Mouse (Mus musculus) kidney, postnatal 25 days (tissue): Measurements from ENCODE around the gene Ngfr.
"Not testable (repeated sequence)": the region's sequence is repeated elsewhere in the genome, so short reads cannot be mapped to it uniquely, and the experiment has no call there.

Experiments used
- DNase-seq, 2 experiments: peaks; one replicate each; pipeline ENCODE4 v3.0.0; 2021; ENCODE audit warnings: mixed read lengths in 2 of 2

Gene Ngfr

DNA sequence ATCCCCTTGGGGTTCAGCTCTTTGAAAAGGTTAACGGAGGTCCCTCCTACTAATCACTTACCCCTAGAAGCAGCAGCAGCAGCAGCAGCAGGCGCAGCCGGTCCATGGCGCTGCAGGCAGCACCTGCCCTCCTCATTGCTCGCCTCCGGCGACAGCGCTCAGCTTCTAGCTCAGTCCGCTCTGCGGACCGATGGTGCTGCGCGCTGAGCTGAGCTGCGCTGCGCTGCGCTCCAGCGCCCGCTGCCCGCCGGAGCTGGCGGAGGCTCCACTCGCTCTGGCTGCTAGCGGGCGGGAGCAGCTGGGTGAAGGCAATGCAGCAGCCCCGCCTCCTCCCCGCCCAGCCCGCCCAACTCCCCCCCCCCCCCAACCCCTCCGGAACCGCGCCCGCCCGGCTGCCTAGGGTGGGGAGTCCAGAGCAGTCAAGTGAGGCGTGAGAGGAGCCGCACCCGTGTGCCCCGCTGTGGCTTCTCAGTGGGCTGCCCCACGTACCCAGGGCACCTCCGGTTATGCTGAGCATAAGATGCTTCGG, at the start of gene Ngfr:
TSS of gene Ngfr (minus strand) at position 313 of the 529 bp plus-strand sequence.
- peak; percentile 44 to 67 for DNase-seq

DNA sequence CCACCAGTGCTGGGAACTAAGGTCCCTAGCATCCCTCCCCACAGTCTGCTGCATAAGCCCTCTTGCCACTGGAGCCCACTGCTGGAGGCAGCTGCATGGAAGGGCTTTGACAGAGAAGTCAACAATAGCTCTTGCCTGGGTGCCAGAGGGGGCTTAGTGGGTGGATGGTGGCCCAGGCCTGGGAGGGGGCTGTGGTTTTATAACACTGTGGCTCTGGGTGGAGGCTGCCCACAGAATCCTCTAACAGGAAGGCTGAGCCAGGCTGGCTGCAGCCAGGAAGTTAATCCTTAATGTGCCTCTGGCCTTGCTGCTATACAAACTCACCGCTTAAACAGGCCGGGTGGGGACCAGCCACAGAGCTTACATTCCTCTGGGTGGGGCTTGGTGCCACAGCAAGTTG, 47.5 kb upstream of the Ngfr start:
- DNase-seq = no peak

DNA sequence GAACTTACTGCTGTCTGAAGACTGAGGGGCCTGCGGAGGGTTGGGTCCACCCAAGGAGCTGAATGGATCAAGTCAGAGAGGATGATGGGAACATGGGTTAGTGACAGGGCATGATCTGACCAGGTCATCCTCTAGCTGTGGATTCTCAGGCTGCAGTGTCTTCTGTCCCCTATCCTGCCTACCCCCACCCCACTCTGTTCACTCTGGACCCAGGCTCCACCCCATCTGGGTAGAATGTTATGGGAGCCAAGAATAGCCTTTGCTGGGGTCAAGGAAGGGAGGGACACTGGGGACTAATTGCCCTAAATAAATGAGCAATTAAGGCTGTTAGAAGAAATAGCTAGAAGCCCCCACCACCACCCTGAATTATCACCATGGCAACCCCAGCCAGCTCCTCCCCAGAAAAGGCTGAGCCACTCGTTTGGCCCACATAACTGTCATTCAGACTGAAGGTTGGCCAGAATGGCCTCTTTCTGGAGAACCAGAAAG, 46.0 kb upstream of the Ngfr start:
- no peak for DNase-seq

DNA sequence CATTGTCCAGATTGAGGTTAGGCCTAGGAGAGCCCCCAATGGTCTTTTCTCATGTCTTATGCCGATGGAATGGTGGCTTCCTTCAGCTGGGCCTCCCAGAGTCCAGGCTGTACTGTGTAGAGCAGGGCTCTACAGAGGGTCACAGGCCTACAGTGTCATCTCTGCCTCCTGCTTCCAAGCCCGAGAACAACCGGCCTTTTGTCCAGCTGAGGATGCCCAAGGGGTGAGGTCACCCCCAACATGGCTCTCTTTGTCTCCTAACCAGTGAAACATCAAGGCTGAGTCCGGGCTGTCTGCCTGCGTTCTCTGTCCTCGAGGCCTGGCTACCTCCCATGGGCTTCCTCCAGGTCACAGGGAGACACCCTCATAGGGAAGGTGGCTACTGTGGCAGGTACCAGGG, 44.9 kb upstream of the Ngfr start:
- DNase-seq = no peak

DNA sequence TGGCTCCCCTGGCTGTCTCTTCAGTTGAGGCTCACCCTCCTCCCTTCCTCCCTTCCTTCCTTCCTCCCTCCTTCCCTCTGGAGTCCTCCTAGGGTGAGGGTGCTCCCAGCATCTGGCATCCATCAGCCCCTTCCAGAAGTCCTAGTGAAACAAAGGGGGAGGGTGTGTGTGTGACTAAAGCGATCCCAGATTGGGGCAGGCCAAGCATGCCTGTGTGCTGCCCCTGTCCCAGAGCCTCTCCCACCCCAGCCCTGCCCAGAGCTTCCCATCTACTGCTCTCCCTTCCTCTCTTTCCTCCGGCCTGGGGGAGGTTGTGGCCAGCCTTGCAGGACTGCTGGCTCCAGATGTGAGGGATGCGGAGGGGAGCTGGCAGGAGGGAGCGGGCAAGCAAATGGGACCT, 43.8 kb upstream of the Ngfr start:
- no peak for DNase-seq

DNA sequence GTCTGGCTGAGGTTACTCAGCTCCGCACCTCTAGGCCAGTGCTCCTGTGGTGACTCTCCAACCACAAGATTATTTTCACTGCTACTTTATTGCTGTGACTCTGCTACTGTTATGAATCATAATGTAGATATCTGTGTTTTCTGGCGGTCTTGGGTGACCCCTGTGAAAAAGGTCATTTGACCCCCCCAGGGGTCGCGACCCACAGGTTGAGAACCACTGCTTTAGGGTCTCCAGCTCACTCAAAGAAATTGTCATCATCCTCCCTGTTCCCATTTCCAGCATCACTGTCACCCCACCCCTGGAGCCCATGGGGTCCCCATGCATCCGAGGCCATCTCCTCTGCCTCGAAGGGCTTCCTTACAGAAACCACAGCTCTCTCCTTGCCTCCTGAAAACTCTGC, 43.0 kb upstream of the Ngfr start:
- DNase-seq = no peak

DNA sequence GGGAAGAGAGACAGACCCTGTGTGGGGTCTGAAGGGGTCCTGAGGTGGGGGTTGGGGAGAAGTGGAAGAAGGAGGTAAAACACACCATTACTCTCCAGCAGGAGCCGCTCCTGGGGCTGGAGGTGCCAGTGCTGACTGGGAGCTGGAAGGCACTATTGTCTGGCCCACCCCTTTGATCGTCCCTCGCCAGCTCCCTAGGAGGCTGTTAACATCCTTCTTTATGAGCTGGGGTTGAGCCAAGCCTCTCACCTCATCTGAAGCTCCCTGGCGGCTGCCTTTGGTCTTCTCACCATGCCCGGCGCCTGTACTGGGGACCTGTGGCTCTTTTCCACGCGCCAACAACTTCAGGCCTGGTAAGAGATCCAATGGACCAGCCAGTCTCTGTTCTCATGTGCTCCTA, 34.9 kb upstream of the Ngfr start:
- DNase-seq = peak in 1 of 2 experiments; percentile 24

DNA sequence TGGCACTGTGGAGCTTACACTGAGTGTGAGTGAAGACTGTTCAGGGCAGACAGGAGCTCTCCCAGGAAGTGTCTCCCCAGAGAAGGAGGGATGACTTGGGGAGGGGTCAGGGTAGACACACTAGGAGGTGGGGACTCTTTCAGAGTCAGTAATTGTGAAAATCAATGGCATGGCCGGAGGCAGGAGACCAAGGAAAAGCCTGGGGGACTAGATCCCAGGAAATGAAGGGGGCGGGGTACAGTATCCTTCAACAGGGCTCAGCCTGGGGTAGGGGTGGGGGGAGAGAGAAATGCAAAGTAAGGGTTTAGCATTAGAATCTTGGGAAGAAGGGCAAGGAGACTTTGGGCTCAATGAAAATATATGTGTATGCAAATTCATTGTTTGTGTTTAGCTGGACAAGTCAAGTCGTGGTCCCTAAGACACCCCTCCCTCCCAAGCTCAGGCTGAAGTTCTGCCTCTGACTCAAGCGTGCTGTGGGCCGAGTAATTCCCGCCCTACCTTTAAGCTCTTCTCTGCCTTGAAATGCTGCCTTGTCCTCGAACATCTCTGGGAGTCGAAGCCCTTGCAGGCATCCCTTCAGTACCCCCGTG, 34.1 kb upstream of the Ngfr start:
- DNase-seq = peak in 1 of 2 experiments; percentile 12

DNA sequence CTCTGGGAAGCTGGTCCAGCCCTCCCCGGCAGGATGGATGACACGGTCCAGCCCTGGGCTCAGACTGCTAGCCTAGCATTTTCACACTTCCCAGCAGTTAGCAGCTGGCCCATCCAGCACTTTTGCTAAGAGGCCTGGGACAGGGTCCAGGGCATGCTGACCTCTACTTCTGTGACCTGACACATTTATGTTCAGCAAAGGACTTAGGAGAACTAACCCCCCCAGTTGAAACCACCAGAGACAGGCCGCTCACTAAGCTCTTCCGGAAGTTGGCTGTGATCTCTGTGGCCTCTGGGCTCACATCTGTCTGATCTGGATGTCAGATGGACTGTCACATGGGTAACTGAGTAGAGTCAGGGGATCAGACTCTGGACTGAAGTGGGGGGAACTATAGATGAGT, 33.5 kb upstream of the Ngfr start:
- peak; percentile 49 to 69 for DNase-seq

DNA sequence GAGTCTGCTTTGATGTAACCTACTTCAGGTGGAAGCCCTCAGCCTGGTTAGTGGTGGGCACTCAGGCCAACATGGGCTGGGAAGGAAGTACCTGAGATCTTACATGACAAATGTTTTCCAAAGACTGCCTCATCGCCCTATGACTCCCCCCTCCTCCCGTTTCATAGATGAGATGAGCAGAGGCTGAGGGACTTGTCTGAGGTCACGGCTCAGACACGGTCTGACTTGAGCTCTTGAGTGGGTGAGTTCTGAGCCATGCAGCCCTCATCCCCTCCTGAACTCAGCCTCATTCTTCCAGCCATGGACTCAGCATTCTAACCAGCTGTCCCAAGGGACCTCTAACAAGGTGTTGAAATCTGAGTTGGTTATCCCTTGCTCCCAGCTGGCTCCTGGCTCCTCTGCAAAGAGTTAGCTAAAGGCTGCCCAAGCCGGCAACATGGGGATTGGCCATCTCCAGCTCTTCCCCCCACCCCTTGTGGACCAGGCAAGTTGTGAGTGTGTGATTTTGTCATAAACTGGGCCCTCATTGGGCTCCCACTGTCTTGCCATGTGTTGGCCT, 32.4 kb upstream of the Ngfr start:
- DNase-seq = peak in 1 of 2 experiments; percentile 30

DNA sequence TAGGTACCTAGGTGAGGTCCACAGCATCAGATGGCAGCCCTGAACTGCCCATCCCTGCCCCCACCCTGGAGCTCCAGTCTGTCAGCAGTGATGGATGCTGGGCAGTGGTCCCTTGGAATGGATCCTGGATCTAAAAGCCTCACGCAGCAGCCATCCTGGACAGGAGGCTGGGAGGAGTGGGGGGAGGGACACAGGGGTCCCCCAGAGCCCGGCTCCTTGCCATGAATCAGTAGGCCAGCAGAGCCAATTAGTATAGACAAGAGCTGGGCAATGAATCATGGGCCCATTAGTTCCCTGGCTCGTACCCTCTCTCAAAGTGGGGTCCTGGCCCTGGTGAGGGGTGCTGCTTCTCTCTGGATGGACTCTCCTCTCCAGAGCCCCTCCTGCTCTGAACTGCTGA, 31.5 kb upstream of the Ngfr start:
- peak in 1 of 2 experiments; percentile 35 for DNase-seq

DNA sequence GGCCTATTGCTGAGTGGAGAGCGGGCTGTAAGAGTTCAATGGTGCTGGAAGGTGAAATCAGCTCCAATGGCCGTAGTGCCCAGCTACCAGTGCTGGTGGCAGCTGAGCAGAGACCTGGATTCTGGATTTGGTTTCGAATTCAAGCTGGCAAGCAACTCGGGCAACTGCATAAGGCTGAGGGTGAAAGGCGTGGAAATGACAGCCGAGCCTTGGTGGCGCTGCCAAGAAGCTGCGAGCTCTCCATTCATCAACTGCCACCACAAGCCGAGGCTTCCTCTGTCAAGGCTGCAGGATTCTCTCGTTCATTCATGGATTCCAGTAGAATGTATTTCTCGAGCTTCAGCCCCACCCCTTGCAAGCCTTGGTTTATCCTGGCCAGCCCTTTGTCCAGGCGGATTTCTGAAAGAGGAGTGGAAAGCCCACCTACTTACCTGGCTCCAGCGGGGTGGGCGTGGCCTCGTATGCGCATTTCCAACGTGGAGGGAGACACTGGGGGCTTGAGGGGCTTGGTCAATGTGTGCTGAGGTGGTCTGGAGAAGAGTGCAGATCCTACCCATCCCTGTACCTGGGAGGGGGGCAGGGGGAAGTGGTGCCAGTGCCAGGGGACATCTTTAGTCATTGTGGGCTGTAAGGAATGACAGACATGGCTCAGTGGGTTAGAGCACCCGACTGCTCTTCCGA, 30.4 kb upstream of the Ngfr start:
- peak in 1 of 2 experiments; percentile 32 for DNase-seq

DNA sequence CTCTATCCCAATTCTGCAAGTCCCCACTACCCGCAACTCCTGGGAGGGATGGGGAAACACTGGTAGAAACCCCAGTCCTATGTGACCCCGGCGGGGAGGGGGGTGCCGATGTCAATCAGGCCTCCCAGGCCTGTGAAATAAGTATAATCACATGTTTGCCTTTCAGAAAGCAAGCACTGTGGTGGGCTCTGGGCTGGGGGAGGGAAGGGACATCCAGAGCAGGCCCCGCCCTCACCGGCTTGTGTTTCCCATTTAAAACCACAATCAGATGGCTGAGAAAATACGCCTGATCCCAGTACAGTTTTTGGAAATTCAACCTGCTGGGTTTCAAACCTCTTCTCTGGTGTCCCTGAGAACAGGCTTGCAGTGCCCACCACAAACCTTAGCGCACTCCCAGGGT, 27.2 kb upstream of the Ngfr start:
- no peak for DNase-seq

DNA sequence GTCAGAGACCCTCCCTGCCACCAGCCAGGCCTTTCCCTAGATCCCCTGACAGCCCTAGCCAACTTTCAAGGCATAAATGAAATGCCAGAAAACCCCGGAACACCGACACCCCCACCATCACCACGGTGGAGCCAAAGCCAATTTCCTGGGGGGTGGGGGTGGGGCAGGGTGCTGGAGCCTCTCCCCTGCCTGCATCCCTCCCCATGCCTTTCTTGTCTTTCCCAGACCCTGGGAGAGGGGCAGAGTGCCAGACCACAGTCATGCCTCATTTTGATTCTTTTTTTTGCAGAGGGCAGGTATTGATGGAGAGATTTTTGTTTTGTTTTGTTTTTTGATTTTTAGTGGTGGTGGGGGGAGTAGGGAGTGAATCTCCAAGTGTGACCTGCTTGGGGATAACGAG, 23.7 kb upstream of the Ngfr start:
- peak in 1 of 2 experiments; percentile 22 for DNase-seq

DNA sequence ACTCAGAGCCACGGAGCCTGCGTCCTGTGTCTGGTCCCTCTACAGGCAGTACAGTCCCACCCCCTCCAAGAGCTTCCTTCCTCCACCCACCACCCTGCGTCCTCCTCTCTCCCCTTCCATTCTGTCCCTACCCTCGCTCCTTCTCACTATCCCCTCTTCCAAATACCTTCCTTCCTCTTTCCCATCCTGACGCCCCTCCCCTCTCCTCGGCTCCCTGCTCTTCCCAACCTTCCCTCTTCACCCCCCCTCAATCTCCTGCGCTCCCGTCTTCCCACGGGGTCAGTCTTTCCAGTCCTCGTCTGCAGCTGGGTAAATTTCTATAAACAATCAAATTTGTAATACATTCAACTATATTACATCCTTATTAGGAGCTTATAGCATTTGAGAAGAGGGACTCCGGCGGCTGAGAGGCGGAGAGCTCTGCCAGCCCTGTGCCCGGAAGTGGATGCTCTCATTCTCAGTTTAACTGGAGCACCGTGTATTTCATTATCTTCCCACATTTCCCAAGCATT, 22.9 kb upstream of the Ngfr start:
- peak in 1 of 2 experiments; percentile 26 for DNase-seq

DNA sequence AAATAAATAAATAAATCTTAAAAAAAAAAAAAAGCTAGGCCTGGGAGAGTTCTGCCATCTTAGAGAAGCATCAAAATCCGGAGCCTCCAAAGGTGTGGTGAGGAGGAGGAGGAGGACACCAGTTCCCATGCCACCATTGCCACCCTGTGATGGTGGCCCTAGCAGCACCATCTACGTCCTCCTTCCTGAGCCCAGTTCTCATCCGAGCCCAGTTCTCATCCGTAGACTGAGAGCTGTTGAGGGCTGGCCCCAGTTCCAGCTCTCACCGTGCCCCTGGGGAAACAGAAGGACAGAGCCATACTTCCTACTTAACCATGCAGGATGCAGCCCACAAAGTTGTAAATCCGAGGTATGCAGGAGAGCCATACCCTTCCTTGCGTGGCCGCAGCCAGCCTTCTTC, 22.4 kb upstream of the Ngfr start:
- no peak for DNase-seq

DNA sequence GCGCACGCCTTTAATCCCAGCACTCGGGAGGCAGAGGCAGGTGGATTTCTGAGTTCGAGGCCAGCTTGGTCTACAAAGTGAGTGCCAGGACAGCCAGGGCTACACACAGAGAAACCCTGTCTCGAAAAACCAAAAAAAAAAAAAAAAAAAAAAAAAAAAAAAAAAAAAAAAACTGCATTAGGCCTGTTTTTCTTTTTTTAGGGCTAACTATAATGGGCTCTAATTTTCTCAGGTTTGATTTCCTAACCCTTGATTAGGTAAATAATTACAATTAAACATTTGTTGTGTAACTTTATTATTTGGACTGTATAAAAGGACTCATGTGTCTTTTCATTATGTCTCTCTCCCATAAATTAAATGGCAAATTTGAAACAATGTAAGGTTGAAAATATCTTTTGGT, 19.8 kb upstream of the Ngfr start:
- DNase-seq = not testable (repeated sequence)

DNA sequence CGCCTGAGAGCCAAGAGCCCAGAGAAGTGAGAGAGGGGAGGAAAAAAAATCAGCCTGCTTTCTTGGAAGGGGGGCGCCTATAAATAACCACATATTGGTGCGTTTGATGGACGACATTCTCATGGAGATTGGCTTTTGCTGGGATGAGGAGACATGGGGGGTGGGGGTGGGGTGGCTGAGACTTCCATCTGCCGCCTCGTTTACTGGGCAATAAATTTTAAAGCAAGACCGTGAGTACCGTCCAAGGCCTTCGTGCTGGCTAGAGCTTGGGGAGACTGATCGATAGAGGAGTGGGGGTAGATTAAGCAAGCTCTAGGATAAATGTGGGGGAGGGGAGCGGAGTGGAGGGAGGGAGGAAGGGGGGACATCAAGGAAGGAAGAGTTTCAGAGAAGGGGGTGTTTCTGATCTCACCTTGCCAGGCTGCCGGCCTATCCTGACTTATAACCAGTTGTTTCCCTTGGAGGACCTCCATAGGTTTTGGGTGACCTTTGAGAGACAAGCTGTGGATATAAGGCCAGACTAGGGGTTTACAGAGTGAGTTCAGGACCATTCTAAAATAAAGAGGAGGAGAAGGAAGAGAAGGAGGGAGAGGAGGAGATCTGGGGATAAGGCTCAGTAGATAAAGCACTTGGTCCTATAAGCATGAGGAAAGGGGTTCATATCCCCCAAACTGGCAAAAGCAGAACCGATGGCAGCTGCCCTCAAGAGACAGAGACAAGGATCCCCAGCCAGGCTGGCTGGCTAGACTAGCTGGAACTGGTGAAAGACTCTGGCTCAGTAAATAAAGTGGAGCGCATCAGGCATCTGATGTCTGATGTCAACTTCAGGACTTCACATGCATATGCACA, 10.9 kb upstream of the Ngfr start:
- no peak for DNase-seq

DNA sequence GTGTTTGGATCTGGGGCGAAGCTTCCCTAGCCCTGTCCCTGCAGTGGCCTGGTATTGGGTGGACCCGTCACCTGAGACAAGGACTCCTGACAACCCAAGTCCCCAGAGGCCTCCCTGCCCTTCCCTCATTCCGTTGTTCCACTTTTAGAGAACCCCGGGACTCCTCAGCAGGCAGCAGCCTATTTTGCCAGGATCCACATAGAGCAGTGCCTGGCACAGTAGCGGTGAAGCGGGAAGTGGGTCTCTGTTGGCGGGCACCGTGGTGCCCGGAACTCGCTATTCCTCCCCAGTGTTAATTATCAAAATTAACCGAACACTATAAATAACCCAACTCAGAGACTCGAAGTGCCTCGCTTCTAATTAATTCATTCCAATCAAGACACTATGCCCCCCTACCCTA, 10.2 kb upstream of the Ngfr start:
- DNase-seq = peak in 1 of 2 experiments; percentile 23

DNA sequence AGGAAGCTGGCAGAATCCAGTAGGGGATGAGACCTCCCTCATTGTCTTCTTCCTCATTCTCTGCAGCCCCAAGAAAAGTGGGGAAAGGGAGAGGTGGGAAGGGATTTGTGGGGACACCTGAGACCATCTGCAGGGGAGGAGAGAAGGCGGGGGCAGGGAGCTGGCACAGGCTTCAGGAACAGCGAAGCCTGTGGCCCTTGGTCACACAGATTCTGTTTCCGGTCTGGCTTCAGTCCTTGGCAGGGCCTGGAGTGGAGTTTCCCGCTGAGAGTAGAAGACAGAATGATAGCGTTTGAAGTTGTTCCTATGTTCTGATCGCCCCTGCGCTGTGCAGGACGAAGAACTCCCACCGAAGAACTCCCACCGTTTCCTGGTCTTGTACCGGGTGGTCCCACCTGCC, 9.2 kb upstream of the Ngfr start:
- peak; percentile 59 to 67 for DNase-seq

DNA sequence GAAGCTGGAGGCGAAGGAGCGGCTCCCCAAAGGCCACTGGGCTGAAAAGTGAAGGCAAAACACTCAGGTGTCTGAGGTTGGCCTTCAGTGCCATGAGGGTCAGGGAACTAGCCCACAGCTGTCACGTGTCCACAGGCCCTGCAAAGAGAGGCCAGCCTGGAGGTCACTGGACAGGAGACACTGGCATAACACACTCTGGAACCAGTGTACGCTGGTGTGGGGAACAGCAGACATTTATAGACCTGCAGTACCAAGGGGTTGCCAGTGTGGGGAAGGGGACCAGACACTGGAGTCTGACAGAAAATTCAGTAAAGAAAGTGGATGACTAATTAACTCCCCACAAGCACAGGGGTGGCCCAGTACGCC, 8.6 kb upstream of the Ngfr start:
- DNase-seq = peak in 1 of 2 experiments; percentile 44

DNA sequence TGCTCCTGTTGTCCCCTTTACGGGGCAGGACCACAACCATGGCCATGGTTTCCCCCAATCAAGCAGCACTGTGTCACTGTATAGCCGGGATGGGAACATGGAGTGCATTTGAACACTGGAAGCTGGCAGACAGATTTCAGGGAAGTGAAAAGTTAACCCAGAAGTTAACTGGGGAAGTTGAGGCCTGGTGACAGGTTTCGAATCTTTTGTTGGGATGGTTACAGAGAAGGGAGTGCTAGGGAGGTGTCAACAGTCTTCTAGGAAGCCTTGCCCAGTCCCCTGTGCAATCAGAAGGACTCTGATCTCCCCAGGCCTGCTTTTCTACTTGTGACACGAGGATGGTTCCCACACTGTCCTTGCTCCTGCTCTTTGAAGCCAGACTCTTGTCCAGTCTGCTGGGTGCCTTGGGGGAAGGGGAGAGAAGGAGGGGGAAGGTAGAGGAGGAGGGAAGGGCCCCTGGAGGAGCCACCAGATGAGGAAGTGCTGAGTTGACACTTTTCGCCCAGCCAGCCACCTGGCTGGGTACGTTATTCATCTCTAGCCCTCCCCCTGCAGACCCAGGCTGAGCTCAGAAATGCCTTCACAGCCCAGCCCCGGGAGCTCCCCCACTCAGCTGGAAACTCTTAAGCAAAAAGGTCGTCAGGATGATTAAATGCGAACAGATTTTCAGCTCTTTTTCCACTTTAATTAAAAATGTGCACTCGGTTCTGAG, 8.1 kb upstream of the Ngfr start:
- DNase-seq = peak in 1 of 2 experiments; percentile 34
